Mouse (Mus musculus) liver, embryonic 14.5 days (tissue): Measurements from ENCODE around the gene Jtb. TPM values are rescaled to one million over a fixed set of nuclear protein-coding genes. Genes with fewer than 3 reads are reported as not detected.

Experiments
- ATAC-seq: fragments of 200-750 bp; cut with Nextera tagmentation; 2 replicates; pipeline ENCODE4 v1.8.0; 2017; ENCODE audit warnings: moderate number of reproducible peaks, mild to moderate bottlenecking, moderate library complexity; ENCODE audit not compliant: insufficient read depth
- DNase-seq, 3 experiments: peaks; one replicate each; pipeline ENCODE4 v3.0.0-alpha.2; 2012 to 2013; ENCODE audit warnings: low read depth in 3 of 3, low spot score in 3 of 3
- H3K27ac ChIP-seq: fragments of 300-500 bp; sonication (generic); 2 replicates; pipeline ENCODE4 v1.5.1; 2014; ENCODE audit warnings: moderate library complexity, mild to moderate bottlenecking, control low read depth, inconsistent platforms
- H3K27me3 ChIP-seq: fragments of 300-500 bp; sonication (generic); 2 replicates; pipeline ENCODE4 v1.6.1; 2014; ENCODE audit warnings: mild to moderate bottlenecking, low read length, moderate library complexity; ENCODE audit not compliant: control insufficient read depth, insufficient read depth
- H3K36me3 ChIP-seq: fragments of 300-500 bp; sonication (generic); replicated peaks from 2 replicates; pipeline ENCODE4 v1.6.1; 2014; ENCODE audit warnings: low read depth; ENCODE audit not compliant: control insufficient read depth, insufficient read depth
- H3K4me1 ChIP-seq, 2 experiments: fragments of 200-500 bp in 1 of 2; fragments of 300-500 bp in 1 of 2; sonication (generic) in 1 of 2; replicated peaks; 2 replicates each; pipeline ENCODE4 v1.6.1; 2012 to 2014; ENCODE audit warnings: antibody characterized with exemption in 1 of 2, inconsistent platforms in 1 of 2, low read length in 1 of 2; ENCODE audit not compliant: control insufficient read depth in 2 of 2, insufficient read depth in 2 of 2
- H3K4me2 ChIP-seq: fragments of 300-500 bp; sonication (generic); 2 replicates; pipeline ENCODE4 v1.6.1; 2014; ENCODE audit warnings: low read depth, mild to moderate bottlenecking, control low read depth, moderate library complexity
- H3K4me3 ChIP-seq, 2 experiments: fragments of 200-500 bp in 1 of 2; fragments of 300-500 bp in 1 of 2; sonication (generic) in 1 of 2; 2 replicates each; pipeline ENCODE4 v1.5.1; 2012 to 2014; ENCODE audit warnings: low read depth in 2 of 2, low read length in 2 of 2, mild to moderate bottlenecking in 2 of 2, control low read depth in 1 of 2, inconsistent platforms in 1 of 2, moderate library complexity in 1 of 2; ENCODE audit not compliant: insufficient read depth in 1 of 2
- H3K9ac ChIP-seq: fragments of 300-500 bp; sonication (generic); replicated peaks from 2 replicates; pipeline ENCODE4 v1.6.1; 2014; ENCODE audit warnings: mild to moderate bottlenecking, control low read depth, moderate library complexity
- H3K9me3 ChIP-seq: fragments of 300-500 bp; sonication (generic); 2 replicates; pipeline ENCODE4 v1.6.1; 2016; ENCODE audit warnings: low read length, mixed read lengths; ENCODE audit not compliant: control insufficient read depth
- CTCF ChIP-seq: IDR thresholded peaks from 2 replicates; pipeline ENCODE4 v1.5.1; 2016; ENCODE audit warnings: antibody characterized with exemption, low read depth, control low read depth
- EP300 ChIP-seq: IDR thresholded peaks from 2 replicates; pipeline ENCODE4 v1.6.1; 2016; ENCODE audit warnings: antibody characterized with exemption, low read depth
- WGBS: fragments of 180-500 bp; shearing (Covaris S2); extraction: QIAGEN DNeasy Blood & Tissue Kit; methylation state at CpG from one replicate; pipeline ENCODE4 v1.1.7; 2014; ENCODE audit not compliant: insufficient replicate concordance; 5-methylcytosine and 5-hydroxymethylcytosine counted together
- polyA plus RNA-seq, 2 experiments: library from polyadenylated mRNA; depleted of rRNA in 1 of 2; stranded (reverse) in 1 of 2; unstranded in 1 of 2; fragments of >200 nt; fragmentation: Nextera tagmentation in 1 of 2; extraction: Ambion mirVana in 1 of 2; gene quantifications; 2 replicates each; pipeline versions ENCODE4 v1.2.1 to v1.2.3; 2012 to 2014

Jtb gene
- polyA plus RNA-seq, 2 experiments = 21.2 to 48.8 TPM

DNA sequence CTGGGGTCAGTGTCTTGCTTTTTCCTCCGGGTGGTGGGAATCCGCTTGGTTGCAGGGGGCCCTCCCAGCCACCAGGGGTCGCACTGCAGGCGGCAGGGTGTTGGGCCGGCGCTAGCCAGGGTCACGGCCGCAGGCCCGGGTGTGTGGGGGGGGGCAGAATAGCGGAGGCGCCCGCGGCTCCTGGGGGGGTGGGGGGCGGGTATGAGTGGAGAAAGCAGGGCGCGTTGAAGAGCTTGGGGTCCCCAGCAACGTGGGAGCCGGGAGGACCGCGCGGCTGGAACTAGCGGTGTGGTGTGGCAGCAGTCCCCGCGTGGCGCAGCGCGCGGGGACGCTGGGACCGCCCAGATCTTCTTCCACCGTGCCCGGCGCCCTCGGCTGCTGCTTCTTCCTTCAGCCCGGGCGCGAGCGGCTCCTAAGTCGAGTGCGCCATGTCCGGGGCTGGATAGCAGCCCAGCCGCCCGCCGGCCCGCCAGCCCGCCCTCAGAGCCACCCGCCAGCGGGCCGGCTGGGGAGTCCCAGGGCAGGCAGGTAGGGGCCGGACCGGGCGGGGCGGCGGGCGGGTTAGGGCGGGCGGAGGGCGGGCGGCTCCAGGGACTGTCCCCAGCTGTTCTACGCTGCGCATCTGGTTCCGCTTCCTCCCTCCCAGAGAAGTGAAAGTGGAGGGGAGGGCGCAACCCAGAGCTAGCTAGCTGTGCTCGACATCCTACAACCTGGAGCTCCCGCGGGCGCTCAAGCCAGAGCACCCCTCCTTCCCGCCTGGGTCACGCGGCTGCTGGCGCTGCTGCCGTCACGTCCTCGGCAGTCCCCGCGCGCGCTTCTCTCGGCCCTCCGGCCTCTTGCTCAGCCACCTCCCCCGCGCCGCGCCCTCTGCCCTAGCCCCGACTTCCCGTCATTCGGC is 33.9 kb downstream of the Jtb start, which contains the start of gene Dennd4b:
Dennd4b (plus strand) TSS at position 152 of the 898 bp plus-strand sequence.
- H3K27ac ChIP-seq = peak within 1 kb of the TSS; percentile 57
- DNase-seq = peak; percentile 68 to 76 (median 69)
- peak; percentile 94 for ATAC-seq
- H3K4me1 ChIP-seq = peaks cover 6 to 23% of the 10 kb centered on the region in 2 experiments
- under 1% methylated on average over 81 of the region's 87 CpGs for WGBS
- H3K9me3 ChIP-seq = no peaks in the 10 kb centered on the region
- H3K4me3 ChIP-seq = peak within 1 kb of the TSS; percentile 83 to 90
- peaks cover 6% of the 10 kb centered on the region; the same call in 1 of the 2 replicates for H3K36me3 ChIP-seq
- peak within 1 kb of the TSS; percentile 78 for H3K9ac ChIP-seq
- H3K4me2 ChIP-seq = peak within 1 kb of the TSS; percentile 99
- no peaks in the 10 kb centered on the region for H3K27me3 ChIP-seq
- TF ChIP-seq CTCF (peak; percentile 96), EP300 (no peak)

- peak overlapping the region; percentile 83 to 90 for H3K4me3 ChIP-seq
- peaks cover 6 to 23% of the 10 kb centered on the region in 2 experiments for H3K4me1 ChIP-seq
- peak; percentile 2; the same call in 1 of the 2 replicates for ATAC-seq
- peak overlapping the region; percentile 78 for H3K9ac ChIP-seq
- DNase-seq = peak in 1 of 3 experiments; percentile 30
- WGBS = 7% methylated on average over 16 of the region's 16 CpGs
- H3K27ac ChIP-seq = peak overlapping the region; percentile 57
- TF ChIP-seq EP300 (no peak), CTCF (no peak)
- H3K4me2 ChIP-seq = peak overlapping the region; percentile 99
- peaks cover 6% of the 10 kb centered on the region; the same call in 1 of the 2 replicates for H3K36me3 ChIP-seq
- H3K27me3 ChIP-seq = no peaks in the 10 kb centered on the region
- H3K9me3 ChIP-seq = no peaks in the 10 kb centered on the region
Measured at GRCm38 (mm10) chr3:90265932-90266741, 34.7 kb downstream of the Jtb start.

DNA sequence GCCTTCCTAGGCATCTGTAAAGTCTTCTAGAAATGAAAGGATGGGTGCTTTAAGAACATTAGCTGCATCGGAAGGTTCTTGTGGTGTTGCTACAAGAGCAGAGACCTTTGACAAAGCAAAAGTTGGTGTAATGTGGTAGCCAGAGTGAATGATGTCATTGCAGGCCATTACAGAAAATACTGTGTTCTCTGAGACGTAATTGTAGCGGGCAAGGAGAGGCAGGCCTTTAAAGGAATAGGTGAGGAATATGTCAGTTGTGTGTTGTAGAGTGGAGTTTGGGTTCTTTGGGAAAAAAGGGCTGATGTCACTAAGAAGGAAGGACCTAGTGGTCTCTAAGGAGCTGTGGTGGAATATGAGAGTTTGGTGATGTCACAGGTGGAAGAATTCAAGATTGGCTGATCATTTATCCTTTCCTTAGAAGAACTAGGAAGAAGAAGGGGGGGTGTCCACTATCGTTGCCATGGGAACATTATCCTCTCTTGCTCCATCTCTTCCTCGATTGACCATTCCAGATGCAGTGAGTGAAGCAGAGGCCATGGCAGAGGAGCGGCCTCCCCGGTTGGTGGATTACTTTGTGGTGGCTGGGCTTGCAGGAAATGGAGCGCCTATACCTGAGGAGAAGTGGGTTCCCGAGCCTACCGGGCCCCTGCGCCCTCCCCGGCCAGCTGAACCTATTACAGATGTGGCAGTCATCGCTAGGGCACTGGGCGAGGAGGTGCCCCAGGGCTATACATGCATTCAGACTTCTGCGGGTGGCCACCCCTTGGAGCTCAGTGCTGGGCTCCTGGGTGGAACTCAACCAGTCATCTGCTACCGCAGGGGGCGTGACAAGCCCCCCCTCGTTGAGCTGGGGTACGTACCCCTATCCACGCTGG is 35.7 kb downstream of the Jtb start:
- Histone ChIP-seq H3K4me3 (peak overlapping the region in 1 of 2 experiments; percentile 83; a peak in 2 of 4 replicates), H3K27ac (no peak overlapping the region), H3K9me3 (no peaks in the 10 kb centered on the region), H3K36me3 (peaks cover 2% of the 10 kb centered on the region; the same call in 1 of the 2 replicates), H3K27me3 (no peaks in the 10 kb centered on the region), H3K9ac (no peak overlapping the region; the same call in none of the 2 replicates), H3K4me1 (peaks cover 6 to 23% of the 10 kb centered on the region in 2 experiments), H3K4me2 (peak overlapping the region; percentile 99)
- 79% methylated on average over 20 of the region's 20 CpGs for WGBS
- TF ChIP-seq EP300 = no peak
- TF ChIP-seq CTCF = no peak
- ATAC-seq = no peak
- DNase-seq = no peak

DNA sequence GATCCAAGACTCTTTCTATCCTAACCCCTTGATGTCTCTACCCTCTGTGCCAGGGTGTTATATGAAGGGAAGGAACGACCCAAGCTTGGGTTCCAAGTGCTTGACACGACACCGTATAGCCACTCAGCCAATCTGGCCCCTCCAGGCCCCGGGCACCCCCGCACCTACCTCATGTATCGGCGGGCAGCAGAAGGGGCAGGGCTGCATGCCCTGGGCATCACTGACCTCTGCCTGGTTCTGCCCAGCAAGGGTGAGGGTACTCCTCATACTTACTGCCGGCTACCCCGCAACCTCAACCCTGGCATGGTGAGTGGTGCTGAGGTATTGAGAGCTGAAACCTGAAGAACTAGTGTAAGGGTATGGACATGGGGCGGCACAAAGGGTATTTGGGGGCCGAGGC is 36.8 kb downstream of the Jtb start:
- 87% methylated on average over 11 of the region's 11 CpGs for WGBS

More for the DNA sequence above, 36.8 kb downstream of the Jtb start:
- Histone ChIP-seq H3K27me3 (no peaks in the 10 kb centered on the region), H3K4me2 (no peak overlapping the region), H3K27ac (no peak overlapping the region), H3K4me1 (peaks cover 6 to 23% of the 10 kb centered on the region in 2 experiments), H3K9ac (no peak overlapping the region), H3K4me3 (no peak overlapping the region), H3K9me3 (no peaks in the 10 kb centered on the region), H3K36me3 (peaks cover 2% of the 10 kb centered on the region; the same call in 1 of the 2 replicates)
- TF ChIP-seq CTCF (no peak), EP300 (no peak)
- DNase-seq = no peak
- no peak for ATAC-seq
